Mouse (Mus musculus): ENCODE results near the gene Cuedc1.

Cuedc1 gene

DNA sequence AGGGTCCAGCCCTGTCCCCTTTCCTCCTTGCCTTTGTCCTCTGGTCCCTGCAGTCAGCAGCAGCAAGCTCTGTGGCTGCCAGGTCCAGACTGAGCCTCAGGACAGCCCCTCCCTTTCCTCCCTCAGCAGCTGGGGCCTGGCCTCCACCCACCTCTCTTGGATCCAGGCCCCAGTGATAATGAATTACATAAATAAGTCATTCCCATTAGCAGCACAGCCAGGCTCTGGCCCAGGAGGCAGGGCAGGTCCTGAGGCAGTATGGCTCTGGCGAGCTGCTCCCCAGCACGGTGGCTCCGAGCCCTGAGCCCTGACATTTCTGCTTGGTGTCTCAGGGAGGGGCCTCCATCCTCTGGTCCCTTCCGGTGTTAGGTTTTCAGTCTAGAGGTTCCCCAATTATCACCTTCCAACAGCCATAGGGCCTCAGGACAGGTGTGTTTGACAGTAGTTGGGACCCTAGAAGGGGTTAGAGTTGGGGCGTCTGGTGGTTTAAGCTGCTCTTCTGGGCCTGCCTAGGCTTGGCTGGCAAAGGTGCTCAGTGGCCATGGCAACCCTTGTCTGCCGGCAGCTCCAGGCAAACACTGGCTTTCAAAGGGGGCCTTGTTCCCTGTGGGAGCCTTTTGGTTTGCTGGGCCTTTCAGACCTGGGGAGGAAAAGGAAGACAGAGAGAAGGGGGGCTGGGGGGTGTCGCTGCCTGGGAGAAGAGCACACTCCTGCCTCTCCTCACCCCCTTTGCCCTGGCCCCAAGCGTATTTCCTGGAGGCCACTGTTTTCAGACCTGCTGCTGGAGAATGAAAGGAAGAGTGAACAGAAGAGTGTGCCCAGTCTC lies 21.2 kb downstream of the Cuedc1 start:
- DNase-seq (ENCODE audit: low spot score in 2 of 2) = no peak

DNA sequence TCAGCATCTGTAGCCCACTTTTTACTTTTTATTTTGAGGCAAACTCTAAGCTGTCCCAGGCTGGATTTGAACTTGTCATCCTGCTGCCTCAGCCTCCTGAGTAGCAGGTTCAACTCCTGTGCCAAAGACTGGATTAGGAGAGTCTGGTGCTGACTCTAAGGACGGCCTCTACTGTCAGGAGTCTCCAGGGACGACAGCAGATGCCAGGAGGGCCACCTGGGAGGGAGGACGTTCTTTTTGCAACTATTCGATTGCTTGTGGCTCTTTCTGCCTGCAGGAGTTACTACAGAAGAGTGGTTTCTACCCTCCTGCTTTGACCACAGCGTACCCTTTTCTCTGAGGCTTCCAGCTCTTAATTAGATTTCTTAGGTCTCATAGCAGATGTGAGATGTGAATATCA lies 24.7 kb downstream of the Cuedc1 start:
- no peak for DNase-seq (ENCODE audit: low spot score in 2 of 2)

DNA sequence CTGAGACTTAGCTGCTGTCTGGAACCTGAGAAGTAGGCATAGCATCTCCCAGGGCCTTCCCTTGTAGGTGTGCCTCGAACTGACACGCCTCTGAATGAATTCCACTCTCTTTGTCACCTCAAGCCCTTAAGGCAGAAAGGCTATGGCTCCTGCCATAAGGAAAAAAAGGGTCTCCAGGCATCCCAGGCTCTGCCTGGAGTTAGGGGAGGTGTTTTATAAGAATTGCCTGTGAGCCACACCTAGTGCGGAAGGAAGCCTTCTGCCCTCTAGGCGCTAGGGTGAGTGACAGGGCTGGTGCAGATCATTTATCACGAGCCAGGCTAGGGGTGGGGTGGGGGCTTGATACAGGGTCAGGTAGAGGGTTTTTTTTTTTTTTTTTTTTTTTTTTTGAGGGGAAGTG lies 25.2 kb downstream of the Cuedc1 start:
- DNase-seq (ENCODE audit: low spot score in 2 of 2) = no peak

DNA sequence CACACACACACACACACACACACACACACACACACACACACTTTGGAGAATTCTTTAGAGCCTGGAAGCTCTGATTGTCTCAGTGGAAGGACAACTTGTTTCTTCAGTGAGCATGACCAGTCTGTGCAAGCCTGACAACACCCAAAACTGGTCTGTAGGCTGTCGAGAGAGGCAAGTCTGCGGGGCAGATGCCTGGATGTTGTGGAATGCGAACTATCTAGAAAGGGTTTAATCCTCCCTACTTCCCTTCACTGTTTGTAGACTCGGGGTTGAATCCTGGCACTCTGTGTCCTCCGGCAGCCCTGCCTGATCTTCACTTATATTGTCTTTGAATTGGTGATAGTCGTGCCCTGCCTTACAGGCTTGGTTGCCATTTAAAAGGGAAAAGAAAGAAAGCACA lies 25.9 kb downstream of the Cuedc1 start:
- no peak for DNase-seq (ENCODE audit: low spot score in 2 of 2)

DNA sequence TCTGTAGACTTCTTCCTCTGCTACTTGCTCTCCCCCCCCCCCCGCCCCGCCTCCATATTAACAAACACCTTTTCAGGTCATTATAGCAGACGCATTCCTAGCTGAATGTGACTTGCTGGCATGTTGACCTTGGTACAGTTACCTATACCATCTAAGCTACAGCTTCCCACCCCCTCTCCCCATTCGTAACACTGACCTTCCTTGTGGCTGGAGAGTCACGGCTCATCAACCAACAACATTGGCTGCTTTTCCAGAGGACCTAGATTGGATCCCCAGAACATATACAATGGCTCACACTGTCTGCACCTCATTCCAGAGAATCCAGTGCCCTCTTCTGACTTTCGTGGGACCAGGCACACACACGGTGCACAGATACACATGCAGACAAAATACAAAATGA lies 27.6 kb downstream of the Cuedc1 start:
- DNase-seq (ENCODE audit: low spot score in 2 of 2) = no peak

DNA sequence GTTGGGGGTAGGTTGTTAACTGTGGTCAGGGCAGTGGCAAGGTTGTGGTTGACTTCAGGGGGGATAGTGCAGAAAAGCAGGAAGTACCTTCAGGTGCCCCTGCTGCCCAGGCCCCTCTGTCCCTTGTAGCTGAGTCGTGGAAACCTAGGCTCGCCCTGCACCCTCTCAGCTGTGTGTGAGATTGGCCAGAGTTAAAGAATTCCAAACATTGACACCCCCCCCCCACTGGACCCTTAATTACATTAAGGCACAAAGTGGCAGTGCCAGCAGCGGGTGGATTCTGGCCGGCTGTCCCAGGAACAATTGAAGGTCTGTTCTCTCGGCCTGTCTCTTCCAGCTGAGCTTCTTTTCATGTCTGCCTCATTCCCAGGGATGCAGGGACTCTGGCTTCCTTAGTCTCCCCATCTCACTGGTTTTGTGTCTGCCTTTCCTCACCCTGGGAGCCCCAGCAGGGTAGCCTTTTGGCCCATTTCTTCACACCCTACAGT lies 28.5 kb downstream of the Cuedc1 start:
- no peak for DNase-seq (ENCODE audit: low spot score in 2 of 2)

DNA sequence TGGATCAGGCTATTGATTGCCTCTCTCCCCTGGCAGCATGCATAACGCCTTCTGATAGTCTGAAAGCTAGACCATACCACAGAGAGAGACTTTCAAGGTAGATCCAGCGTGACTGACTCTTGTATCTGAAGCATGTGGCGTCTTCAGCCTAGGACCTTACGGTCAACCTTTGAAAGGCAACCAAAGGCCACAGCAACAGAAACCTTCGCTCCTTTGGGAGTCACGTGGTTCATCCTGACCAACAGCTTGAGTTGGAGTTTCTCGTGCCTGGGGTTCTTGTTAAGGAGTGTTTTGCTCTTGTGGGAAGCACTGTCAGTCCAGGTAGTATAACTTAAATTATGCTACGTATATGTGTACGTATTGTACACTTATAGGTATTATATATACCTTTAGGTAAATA lies 30.6 kb downstream of the Cuedc1 start:
- DNase-seq (ENCODE audit: low spot score in 2 of 2) = no peak

DNA sequence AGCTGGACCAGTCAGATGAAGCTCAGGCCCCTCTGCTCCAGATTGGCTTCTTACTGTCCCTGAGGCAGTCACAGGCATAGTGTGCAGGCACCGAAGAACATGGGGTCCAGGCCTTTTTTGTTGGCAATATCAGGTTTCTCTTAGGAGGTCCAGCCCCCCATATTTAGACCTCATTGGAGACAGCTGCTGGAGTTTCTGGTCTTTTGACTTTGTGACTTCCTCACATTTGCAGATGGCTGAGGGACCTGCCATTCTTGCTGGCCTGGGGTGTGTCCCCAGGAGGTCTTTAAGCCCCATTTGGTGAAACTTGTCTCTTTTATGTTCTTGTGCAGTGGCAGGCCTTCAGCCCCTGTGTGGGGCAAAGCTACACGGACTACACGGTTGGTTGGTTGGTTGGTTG lies 31.4 kb downstream of the Cuedc1 start:
- DNase-seq (ENCODE audit: low spot score in 2 of 2) = no peak

DNA sequence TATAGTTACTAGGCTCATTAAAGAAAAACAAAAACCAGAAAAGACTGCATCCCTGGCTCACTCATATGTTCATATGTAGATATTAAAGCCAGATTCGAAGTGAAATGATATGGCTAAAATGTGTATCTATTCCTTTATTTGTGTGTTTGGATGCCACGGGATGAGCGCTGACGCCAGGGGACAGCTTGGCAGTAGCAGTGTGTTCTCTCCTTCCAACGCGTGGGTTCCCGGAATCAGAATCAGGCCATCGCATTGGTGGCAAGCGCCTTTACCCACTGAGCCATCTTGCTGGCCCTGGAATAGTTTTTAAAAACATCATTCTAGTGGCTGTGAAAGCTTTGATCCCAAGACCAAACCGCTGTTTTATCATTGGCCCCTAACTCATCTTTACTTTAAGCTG lies 32.1 kb downstream of the Cuedc1 start:
- no peak for DNase-seq (ENCODE audit: low spot score in 2 of 2)

DNA sequence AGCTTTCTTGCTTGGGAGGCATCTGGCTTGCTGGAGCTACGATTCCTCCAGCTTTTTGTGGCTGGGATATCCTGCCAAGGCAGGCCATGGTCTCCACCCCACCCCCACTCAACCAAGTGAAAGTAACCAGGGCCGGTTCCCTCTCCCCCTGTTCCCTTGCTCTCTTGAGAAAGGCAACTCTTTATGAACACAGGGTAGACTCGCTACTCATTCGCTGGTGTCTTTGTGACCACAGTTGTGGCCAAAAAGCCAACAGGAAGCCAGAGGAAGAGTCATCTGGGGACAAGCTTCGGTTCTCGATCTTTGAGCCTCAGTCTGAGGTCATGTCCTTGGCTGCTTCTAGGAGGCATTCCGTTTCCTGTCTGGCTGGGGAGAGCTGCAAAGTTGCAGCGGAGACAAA lies 34.0 kb downstream of the Cuedc1 start:
- DNase-seq (ENCODE audit: low spot score in 2 of 2) = no peak

DNA sequence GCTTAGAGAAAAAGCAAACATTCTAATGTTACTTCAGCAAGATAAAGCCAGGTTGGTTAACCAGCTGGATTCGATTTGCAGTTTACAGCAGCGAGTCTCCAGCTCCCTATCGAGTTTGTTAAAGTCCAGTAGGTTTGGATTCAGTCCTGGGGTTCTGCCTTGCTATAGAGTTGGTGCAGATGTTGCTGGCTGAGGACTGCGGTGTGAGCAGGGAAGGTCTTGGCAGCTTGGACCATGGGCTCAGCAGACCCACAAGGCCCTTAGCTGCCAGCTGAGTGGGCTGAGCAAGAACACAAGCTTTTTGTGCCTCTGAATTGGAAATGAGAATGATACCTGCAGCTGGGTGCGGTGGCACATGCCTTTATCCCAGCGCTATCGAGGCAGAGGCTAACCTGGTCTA lies 37.4 kb downstream of the Cuedc1 start:
- DNase-seq (ENCODE audit: low spot score in 2 of 2) = no peak

DNA sequence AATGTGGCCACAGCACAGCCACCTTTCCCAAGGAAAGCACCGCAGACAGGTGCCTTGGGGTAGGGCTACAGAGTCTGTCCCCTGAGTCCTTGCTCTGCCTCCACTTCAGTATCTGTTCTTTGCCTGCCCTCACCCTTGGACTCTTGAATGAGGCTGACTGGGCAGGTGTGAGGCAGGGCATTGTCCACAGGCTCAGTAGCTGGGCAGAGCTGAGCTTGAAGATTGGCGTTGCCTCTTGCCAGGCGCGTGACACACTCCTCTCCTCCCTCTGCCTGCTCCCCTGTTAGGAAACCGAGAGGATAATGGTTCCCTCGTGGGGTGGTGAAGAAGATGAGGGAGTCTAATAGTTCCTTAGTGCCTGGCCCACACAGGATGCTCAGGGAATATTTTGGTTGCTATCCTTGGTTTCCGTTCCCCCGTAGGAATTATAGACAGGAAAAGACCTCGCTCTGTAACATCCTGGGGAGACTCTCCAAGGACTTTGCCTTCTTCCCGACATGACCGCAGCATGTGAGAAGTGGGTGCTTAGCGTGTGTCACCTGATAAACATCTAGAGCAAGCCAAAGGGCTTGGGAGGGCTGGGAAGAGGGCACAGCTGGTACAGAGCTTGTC lies 40.1 kb downstream of the Cuedc1 start:
- DNase-seq (ENCODE audit: low spot score in 2 of 2) = no peak

DNA sequence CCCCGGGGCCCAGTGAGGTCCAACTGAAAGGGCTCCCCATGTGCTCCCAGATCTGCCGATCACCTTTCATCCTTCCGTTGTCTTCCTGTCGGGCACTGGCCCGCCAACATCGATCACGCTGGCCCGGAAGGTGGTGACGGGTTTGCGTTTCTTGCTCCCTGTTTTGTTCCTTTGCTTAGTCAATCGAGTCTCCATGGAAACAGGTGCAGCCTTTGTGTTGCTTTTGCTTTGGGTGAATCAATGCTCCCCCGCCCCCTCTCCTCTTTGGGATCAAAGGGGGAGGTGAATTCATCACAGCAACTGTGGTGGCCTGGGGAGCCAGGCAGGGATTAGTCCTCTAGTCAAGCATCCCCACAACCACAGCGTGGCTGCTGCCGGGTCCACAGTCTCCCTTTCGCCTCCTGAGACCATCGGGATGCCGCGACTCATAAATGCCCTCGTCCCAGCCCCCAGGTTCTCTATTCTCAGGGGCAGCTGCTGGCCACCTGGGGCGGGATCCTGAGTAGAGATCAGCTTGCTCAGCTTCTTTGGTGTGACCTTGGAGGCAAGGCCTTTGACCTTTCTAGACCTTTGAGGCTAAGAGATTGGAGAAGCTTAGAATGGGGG lies 41.5 kb downstream of the Cuedc1 start:
- DNase-seq (ENCODE audit: low spot score in 2 of 2) = no peak

DNA sequence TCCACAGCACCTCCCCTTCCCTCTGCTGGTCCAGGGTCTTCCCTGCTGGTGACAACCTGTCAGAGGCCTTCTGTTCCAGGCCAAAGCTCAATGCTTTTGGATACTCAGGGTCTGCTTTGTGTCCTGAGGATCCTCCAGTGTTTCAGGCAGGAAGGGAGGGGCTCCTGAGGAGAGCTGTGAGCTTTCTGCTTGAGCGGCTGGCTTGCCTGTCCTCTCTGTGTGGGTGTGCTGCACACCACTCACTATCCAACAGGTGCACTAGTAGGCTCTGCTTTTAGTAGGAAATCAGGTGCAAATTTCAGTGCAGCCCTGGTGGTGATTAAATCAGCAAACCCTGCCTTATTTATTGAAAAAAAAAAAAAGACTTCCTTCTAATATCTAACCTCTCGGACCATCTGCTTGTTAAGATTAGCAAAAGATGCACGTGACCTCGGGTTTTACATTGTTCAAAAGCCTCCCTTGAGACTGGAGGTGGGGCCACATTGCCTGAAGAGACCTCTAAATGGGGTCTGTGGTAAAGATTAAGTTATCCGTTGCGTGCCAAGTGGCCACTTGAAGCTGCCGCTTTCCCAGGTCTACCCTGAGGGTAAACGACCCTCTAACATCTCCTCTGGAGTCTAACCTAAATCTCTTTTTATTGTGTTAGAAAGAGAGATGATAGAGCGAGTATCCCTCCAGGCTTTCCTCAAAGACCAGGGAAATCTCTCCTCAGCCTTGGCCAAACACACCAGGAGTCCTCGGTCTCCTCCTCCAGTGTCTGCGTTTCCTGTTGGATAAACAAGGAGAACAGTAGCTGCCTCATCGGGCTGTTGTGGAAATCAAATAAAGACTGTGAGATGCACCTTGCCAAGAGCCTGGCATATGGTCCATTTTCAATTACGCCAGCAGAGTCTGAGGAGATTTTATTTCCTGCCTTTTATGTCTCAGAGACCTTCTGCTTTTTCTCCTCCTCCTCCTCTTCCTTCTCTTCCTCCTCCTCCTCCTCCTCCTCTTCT lies 42.5 kb downstream of the Cuedc1 start:
- no peak for DNase-seq (ENCODE audit: low spot score in 2 of 2)

DNA sequence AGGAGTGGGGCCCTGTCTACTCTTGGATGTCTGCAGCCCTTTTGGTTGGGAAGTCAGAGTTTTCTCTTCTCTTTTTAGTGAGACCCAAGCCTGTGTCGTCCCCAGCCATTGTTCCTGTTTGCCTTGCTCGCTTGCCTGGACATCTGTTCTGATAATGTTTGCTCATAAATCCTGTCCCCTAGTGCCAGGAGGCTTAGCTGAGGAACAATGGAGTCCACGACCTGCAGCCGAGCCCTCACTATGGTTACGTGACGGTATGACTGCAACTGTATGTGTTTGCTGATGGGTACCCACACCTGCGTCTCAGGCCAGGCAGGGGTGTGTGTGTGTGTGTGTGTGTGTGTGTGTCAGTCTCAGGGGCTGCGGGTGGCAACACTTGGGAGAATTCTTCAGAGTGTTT lies 44.5 kb downstream of the Cuedc1 start:
- no peak for DNase-seq (ENCODE audit: low spot score in 2 of 2)

DNA sequence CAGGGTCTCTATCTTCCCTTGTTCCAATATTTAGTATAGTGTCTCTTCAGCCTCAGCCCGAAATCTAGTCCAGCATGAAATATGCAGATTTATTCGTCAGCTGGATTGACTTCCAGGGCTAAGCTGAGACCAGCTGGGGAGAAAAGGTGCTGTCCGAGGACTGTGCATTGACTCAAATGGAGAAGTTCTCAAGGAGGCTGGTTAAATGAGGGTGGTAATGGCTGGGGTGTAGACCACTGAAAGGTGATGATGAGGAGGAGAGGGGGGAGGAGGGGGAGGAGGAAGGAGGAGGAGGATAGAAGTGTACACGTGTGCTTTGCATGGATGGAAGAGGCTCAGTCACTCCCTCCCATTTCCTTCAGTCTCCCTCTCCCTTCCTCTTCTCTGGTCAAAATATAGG lies 46.2 kb downstream of the Cuedc1 start:
- DNase-seq (ENCODE audit: low spot score in 2 of 2) = no peak

DNA sequence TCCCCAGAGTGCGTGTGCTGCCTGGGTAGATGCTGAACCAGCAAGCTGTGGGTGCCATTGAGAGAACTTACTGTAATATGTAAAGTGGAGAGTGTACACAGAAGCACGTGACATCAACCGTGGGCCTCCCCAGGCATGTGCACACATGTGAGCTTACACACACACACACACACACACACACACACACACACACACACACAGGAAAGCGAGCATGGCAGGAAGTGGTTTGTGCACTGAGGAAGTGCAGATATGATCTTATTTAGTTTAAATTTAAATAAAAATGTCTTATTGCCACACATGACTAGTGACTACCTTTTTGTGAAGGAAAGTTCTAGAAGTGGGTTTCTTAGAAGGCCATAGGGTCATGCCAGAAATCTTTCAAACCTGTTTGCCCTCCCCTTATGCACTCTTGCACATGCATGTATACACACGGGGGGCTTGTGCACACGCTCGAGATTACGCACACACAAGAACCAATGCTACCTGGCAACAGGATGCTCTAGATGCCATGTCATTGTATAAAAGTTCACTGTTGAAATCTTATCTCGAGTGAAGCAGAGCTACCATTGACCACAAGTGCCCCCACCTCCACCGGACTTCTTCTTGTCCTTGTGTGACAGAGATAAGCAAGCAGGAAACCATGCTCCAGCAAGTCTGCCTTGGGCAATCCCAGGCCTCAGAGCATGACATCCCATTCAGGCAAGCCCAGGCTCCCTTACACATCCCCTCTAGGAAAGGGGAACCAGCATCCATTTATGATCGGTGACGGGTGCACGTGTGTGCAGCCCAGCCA lies 47.6 kb downstream of the Cuedc1 start:
- DNase-seq (ENCODE audit: low spot score in 2 of 2) = no peak

DNA sequence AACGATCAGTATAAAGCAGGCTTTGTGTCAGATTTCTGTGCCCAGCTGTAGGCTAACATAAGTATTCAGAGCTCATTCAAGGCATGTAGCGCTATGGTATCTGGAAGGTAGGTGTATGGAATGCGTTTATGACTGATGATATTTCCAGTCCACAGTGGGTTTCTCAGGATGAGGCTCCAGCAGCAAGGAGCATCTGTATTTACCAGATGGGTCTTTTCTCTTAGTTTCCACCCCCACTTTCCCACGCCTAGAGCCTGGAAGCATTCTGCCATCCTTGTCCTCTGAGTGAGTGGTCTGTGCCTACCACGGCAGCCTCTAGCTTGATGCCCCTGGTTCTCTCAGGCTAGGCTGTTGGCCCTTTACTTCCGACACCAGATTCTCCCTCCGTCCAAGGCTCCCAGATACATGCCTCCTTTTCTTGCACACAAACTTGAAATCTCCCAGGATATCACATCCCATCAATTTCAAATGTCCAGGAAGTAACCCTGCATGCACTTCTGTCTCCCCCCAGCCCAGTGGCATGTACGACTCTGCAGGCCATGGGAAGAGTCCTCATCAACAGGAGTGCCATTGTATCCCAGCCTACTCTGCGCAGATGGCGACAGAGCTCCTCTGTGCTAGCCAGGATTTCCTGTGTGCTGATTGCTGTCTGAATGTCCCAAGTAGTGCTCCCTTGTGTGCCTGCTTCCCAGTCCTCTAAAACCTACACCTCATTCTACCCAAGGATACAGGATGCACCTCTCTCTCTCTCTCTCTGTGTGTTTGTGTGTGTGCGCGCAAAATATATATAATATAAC lies 48.6 kb downstream of the Cuedc1 start:
- no peak for DNase-seq (ENCODE audit: low spot score in 2 of 2)

DNA sequence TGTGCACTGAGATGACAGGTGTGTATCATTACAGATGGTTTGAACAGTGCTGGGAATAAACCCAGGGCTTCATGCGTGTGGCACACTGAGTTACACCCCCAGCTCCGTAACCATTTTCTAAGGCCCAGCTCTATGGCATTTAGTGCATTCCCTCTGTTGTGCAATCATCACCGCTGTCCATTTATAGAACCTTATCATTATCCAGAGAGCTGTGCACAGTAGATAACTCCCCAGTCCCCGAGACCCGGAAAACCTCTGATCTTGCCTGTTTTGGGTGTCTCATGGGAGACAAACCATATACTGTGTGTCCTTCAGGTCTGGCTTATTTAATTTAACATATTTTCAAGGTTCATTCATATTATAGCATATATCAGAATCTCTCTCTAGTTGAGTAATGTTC lies 49.5 kb downstream of the Cuedc1 start:
- no peak for DNase-seq (ENCODE audit: low spot score in 2 of 2)

DNA sequence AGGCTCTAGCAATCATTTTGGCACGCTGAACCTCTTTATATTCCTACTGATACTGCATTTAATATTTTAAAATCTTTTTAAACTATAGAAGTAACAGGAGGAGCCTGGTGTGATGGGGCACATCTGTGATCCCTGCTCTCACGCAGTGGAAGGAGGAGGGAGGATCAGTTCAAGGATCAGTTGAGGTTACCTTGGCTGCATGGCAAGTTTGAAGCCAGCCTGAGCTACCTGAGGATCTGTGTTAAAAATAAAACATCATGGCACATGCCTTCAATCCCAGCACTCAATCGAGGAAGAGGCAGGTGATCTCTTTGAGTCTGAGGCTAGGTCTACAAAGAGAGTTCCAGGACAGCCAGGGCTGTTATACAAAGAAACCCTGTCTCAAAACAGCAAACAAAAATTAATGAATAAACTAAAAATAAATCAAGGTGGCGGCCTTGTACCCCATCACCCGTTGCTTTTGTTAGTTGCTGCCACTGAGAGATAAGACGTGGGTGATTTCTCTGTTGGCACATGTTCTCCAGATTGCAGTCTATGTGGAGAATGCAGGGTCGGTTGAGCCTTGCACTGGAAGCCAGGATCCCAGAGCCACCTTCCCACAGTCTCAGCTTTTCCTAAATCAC lies 50.3 kb downstream of the Cuedc1 start:
- no peak for DNase-seq (ENCODE audit: low spot score in 2 of 2)
